Mouse (Mus musculus) liver, embryonic 14.5 days (tissue): Measurements from ENCODE around the gene Ces2h. TPM values are rescaled to one million over a fixed set of nuclear protein-coding genes. Genes with fewer than 3 reads are reported as not detected.

Experiments used
- ATAC-seq: fragments of 200-750 bp; cut with Nextera tagmentation; 2 replicates; pipeline ENCODE4 v1.8.0; 2017; ENCODE audit warnings: moderate number of reproducible peaks, mild to moderate bottlenecking, moderate library complexity; ENCODE audit not compliant: insufficient read depth
- DNase-seq, 3 experiments: peaks; one replicate each; pipeline ENCODE4 v3.0.0-alpha.2; 2012 to 2013; ENCODE audit warnings: low read depth in 3 of 3, low spot score in 3 of 3
- H3K27ac ChIP-seq: fragments of 300-500 bp; sonication (generic); 2 replicates; pipeline ENCODE4 v1.5.1; 2014; ENCODE audit warnings: moderate library complexity, mild to moderate bottlenecking, control low read depth, inconsistent platforms
- H3K27me3 ChIP-seq: fragments of 300-500 bp; sonication (generic); 2 replicates; pipeline ENCODE4 v1.6.1; 2014; ENCODE audit warnings: mild to moderate bottlenecking, low read length, moderate library complexity; ENCODE audit not compliant: control insufficient read depth, insufficient read depth
- H3K36me3 ChIP-seq: fragments of 300-500 bp; sonication (generic); replicated peaks from 2 replicates; pipeline ENCODE4 v1.6.1; 2014; ENCODE audit warnings: low read depth; ENCODE audit not compliant: control insufficient read depth, insufficient read depth
- H3K4me1 ChIP-seq, 2 experiments: fragments of 200-500 bp in 1 of 2; fragments of 300-500 bp in 1 of 2; sonication (generic) in 1 of 2; replicated peaks; 2 replicates each; pipeline ENCODE4 v1.6.1; 2012 to 2014; ENCODE audit warnings: antibody characterized with exemption in 1 of 2, inconsistent platforms in 1 of 2, low read length in 1 of 2; ENCODE audit not compliant: control insufficient read depth in 2 of 2, insufficient read depth in 2 of 2
- H3K4me2 ChIP-seq: fragments of 300-500 bp; sonication (generic); 2 replicates; pipeline ENCODE4 v1.6.1; 2014; ENCODE audit warnings: low read depth, mild to moderate bottlenecking, control low read depth, moderate library complexity
- H3K4me3 ChIP-seq, 2 experiments: fragments of 200-500 bp in 1 of 2; fragments of 300-500 bp in 1 of 2; sonication (generic) in 1 of 2; 2 replicates each; pipeline ENCODE4 v1.5.1; 2012 to 2014; ENCODE audit warnings: low read depth in 2 of 2, low read length in 2 of 2, mild to moderate bottlenecking in 2 of 2, control low read depth in 1 of 2, inconsistent platforms in 1 of 2, moderate library complexity in 1 of 2; ENCODE audit not compliant: insufficient read depth in 1 of 2
- H3K9ac ChIP-seq: fragments of 300-500 bp; sonication (generic); replicated peaks from 2 replicates; pipeline ENCODE4 v1.6.1; 2014; ENCODE audit warnings: mild to moderate bottlenecking, control low read depth, moderate library complexity
- H3K9me3 ChIP-seq: fragments of 300-500 bp; sonication (generic); 2 replicates; pipeline ENCODE4 v1.6.1; 2016; ENCODE audit warnings: low read length, mixed read lengths; ENCODE audit not compliant: control insufficient read depth
- CTCF ChIP-seq: IDR thresholded peaks from 2 replicates; pipeline ENCODE4 v1.5.1; 2016; ENCODE audit warnings: antibody characterized with exemption, low read depth, control low read depth
- EP300 ChIP-seq: IDR thresholded peaks from 2 replicates; pipeline ENCODE4 v1.6.1; 2016; ENCODE audit warnings: antibody characterized with exemption, low read depth
- WGBS: fragments of 180-500 bp; shearing (Covaris S2); extraction: QIAGEN DNeasy Blood & Tissue Kit; methylation state at CpG from one replicate; pipeline ENCODE4 v1.1.7; 2014; ENCODE audit not compliant: insufficient replicate concordance; 5-methylcytosine and 5-hydroxymethylcytosine counted together
- polyA plus RNA-seq, 2 experiments: library from polyadenylated mRNA; depleted of rRNA in 1 of 2; stranded (reverse) in 1 of 2; unstranded in 1 of 2; fragments of >200 nt; fragmentation: Nextera tagmentation in 1 of 2; extraction: Ambion mirVana in 1 of 2; gene quantifications; 2 replicates each; pipeline versions ENCODE4 v1.2.1 to v1.2.3; 2012 to 2014

Gene Ces2h
- polyA plus RNA-seq, 2 experiments = not detected

GRCm38 (mm10) chr8:104984942-104985341 is 15.7 kb upstream of the Ces2h start:
- ATAC-seq = no peak
- Histone ChIP-seq H3K4me3 (no peak overlapping the region), H3K4me1 (no peaks in the 10 kb centered on the region), H3K9ac (no peak overlapping the region), H3K9me3 (no peaks in the 10 kb centered on the region), H3K27ac (no peak overlapping the region), H3K4me2 (no peak overlapping the region), H3K27me3 (no peaks in the 10 kb centered on the region), H3K36me3 (no peaks in the 10 kb centered on the region)
- WGBS = 68% methylated on average over 2 of the region's 2 CpGs
- TF ChIP-seq EP300 (no peak), CTCF (no peak)
- no peak for DNase-seq

DNA sequence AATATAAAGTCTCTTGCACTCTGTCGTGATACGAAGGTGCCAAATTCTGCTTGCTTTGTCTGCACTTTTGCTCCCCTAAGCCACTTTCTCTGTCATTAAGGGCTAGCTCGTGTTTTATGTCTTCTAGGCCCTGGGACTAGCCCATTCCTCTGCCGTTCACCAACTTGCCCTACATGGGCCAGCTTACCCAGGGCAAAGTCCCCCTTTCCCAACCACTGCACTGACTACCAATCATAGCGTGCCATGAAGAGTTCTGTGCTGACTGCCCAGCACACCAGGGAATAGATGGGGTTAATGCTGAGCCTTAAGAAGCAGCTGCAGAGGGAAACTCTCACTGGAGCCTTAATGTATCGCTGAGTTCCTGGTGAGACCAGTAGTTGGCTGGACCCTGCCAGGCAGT is 2.5 kb upstream of the Ces2h start:
- TF ChIP-seq CTCF (no peak), EP300 (no peak)
- Histone ChIP-seq H3K27me3 (no peaks in the 10 kb centered on the region), H3K27ac (no peak overlapping the region), H3K36me3 (no peaks in the 10 kb centered on the region), H3K4me1 (no peaks in the 10 kb centered on the region), H3K9me3 (no peaks in the 10 kb centered on the region), H3K4me3 (no peak overlapping the region), H3K4me2 (no peak overlapping the region), H3K9ac (no peak overlapping the region)
- DNase-seq = no peak
- ATAC-seq = no peak
- 54% methylated on average over 6 of the region's 6 CpGs for WGBS

DNA sequence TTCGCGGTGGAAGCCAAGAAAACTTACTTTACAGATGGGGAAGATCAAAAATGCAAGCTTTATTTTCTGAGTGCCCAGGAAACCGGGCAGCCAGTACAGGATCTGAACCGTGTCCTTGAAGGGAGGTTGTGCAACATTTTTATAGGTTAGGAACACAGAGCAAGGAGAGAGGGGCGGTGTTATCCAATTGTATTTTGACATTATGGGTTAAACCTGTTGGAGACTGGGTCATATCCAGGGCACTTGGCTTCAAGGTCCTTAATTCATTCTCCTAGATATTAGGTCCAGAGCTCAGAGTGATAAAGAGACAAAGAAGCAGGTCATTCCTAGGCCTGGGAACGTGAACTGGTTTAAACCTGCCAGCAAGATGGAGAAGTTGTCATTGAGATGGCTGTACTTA is 1.5 kb upstream of the Ces2h start:
- WGBS = 60% methylated on average over 6 of the region's 6 CpGs
- no peak overlapping the region for H3K9ac ChIP-seq
- no peaks in the 10 kb centered on the region for H3K36me3 ChIP-seq
- DNase-seq (no peak), ATAC-seq (no peak)
- no peak overlapping the region for H3K27ac ChIP-seq
- H3K4me2 ChIP-seq = no peak overlapping the region
- H3K4me1 ChIP-seq = no peaks in the 10 kb centered on the region
- no peaks in the 10 kb centered on the region for H3K27me3 ChIP-seq
- no peaks in the 10 kb centered on the region for H3K9me3 ChIP-seq
- no peak for TF ChIP-seq EP300
- no peak for TF ChIP-seq CTCF
- H3K4me3 ChIP-seq = no peak overlapping the region

- Histone ChIP-seq H3K9me3 (no peaks in the 10 kb centered on the region), H3K4me3 (no peak overlapping the region), H3K36me3 (no peaks in the 10 kb centered on the region), H3K9ac (no peak overlapping the region), H3K27ac (no peak overlapping the region), H3K4me1 (no peaks in the 10 kb centered on the region), H3K4me2 (no peak overlapping the region), H3K27me3 (no peaks in the 10 kb centered on the region)
- TF ChIP-seq EP300 (no peak), CTCF (no peak)
- DNase-seq = no peak
- no peak for ATAC-seq
- WGBS = 48% methylated on average over 2 of the region's 2 CpGs
These were observed 9.3 kb downstream of the Ces2h start for GRCm38 (mm10) chr8:105010000-105010399.

DNA sequence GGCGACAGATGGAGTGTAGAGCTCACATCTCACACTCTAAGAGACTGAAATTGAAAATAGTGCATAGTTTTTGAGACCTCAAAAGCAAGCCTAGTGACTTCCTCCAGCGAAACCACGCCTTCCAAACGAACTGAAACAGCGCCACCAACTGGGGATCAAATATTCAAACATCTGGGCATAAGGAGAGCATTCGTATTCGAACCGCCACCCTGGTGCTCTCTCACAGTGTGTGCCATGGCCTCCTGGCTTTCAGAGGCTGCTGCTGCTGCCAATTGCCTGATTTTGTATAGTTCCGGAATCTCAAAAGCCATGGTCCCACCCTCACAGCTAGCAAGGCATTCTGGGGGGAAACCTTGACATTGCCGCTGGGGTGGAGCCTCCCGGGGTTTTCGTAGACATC is 10.5 kb downstream of the Ces2h start:
- Histone ChIP-seq H3K4me1 (no peaks in the 10 kb centered on the region), H3K4me2 (no peak overlapping the region), H3K27me3 (no peaks in the 10 kb centered on the region), H3K4me3 (no peak overlapping the region), H3K36me3 (no peaks in the 10 kb centered on the region), H3K27ac (no peak overlapping the region), H3K9me3 (no peaks in the 10 kb centered on the region), H3K9ac (no peak overlapping the region)
- 60% methylated on average over 12 of the region's 12 CpGs for WGBS
- TF ChIP-seq EP300 = no peak
- TF ChIP-seq CTCF = peak; percentile 32; the same call in 1 of the 2 replicates
- no peak for ATAC-seq
- DNase-seq = no peak

DNA sequence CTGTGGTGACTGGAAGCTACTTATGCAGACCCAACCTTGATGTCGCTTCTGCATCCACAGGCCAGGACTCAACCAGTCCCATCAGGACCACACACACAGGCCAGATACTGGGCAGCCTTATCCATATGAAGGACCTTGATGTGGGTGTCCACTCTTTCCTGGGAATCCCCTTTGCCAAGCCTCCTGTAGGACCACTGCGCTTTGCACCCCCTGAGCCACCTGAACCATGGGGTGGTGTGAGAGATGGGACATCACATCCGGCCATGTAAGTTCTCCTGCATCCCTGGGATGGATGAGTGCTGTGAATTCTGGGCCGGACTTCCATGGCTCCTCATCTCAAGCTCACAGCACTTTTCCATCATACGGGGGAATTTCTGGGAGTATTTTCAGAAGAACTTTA is 13.7 kb downstream of the Ces2h start:
- TF ChIP-seq EP300 (no peak), CTCF (no peak)
- Histone ChIP-seq H3K4me3 (no peak overlapping the region), H3K27ac (no peak overlapping the region), H3K36me3 (no peaks in the 10 kb centered on the region), H3K9me3 (no peaks in the 10 kb centered on the region), H3K27me3 (no peaks in the 10 kb centered on the region), H3K4me1 (no peaks in the 10 kb centered on the region), H3K4me2 (no peak overlapping the region), H3K9ac (no peak overlapping the region)
- ATAC-seq (no peak), DNase-seq (no peak)
- WGBS = 66% methylated on average over 5 of the region's 5 CpGs
